Mouse (Mus musculus): ENCODE measurements at regions not wholly inside any gene's neighbourhood (a gene's known extent, or its start where the extent isn't known, plus 50 kb on each side); places are given as distances from the start of the nearest gene placed in this dataset.
"Not testable (repeated sequence)": the region's sequence is repeated elsewhere in the genome, so short reads cannot be mapped to it uniquely, and the experiment has no call there.

DNA sequence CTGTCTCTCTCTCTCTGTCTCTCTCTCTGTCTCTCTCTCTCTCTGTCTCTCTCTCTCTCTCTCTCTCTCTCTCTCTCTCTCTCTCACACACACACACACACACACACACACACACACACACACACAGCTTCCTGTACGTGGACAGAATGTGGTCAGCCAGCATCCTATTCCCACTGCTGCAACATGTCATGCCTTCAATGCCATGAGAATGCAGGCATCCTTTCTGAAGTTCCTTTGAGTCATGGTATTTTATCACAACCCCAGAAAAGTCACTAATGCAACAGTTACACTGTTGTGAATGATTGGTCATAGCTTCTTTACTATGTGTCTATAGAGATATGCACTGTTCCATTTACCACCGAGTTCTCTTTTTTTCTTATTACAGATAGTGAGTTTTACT is 365.8 kb upstream of the Id2 start:
- not testable (repeated sequence) for TF ChIP-seq GATA1 (IDR thresholded peaks at IDR 0.05; ENCODE audit: borderline replicate concordance, low read length); FLI1 (IDR thresholded peaks at IDR 0.05; ENCODE audit: low read length)

All from megakaryocyte, embryonic 14.5 days (primary cell).